Mouse (Mus musculus): Measurements from ENCODE around the gene Ackr3.

Gene Ackr3

DNA sequence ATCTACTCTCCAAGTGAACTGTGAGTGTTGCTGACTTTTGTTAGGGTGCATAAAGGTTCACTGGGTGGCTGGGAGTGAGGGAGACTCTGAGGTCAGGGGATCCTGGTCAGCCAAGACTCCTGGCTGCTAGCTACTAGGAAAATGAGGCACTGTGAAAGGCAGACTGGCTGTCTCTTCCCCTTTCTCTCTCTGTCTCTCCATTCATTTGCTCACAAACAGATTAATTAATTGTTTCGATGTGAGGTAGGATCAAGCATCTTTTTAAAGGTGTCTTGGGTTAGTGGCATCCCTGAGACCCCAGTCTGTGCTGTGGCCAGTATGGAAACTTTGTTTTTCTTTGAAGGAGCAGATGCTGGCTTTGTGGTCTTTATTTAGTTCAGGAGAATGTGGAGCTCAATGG, 1.0 kb downstream of the Ackr3 start:
- DNase-seq (ENCODE audit: low read depth) = no peak

DNA sequence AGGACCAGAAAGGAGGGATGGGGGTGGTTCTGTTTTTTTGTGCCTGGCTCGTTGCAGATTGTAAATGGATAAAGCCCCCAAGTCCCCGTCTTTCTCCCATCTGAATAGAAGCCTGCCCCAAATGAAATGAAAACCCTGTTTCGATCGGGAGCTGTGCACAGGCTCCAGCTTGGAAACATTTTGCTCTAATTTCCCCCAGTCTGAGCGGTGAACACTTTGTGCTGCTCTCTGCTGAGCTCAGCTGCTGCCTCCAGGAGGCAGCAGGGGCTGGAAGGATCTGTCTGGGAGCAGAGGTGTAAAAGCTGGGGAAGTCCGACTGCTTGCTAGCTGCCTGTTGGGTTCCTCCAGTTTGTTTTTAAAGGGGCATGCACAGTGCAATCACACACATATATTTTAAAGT, 1.4 kb downstream of the Ackr3 start:
- no peak for DNase-seq (ENCODE audit: low read depth)

DNA sequence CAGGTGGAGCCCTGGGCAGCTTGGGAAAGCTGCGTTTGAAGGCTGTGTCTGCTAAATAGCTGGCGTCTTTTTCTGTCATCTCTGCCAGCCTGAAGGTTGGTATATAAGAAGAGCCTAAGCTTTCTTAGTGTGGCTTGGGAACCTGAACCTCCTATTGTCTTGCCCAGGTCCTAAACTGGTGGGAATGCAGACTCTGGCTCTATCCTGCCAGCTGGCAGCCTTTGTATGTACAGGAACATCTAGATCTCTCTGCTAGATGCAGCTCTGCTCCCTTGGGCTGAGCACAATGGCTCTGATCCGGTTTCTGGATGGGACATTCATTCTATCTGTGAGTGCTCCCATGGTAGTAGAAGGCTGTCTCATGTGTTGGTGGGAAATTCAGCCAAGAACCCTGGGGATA, 2.9 kb downstream of the Ackr3 start:
- DNase-seq (ENCODE audit: low read depth) = no peak

GRCm38 (mm10) chr1:90207279-90207678, 3.5 kb downstream of the Ackr3 start:
- DNase-seq (ENCODE audit: low read depth) = no peak

DNA sequence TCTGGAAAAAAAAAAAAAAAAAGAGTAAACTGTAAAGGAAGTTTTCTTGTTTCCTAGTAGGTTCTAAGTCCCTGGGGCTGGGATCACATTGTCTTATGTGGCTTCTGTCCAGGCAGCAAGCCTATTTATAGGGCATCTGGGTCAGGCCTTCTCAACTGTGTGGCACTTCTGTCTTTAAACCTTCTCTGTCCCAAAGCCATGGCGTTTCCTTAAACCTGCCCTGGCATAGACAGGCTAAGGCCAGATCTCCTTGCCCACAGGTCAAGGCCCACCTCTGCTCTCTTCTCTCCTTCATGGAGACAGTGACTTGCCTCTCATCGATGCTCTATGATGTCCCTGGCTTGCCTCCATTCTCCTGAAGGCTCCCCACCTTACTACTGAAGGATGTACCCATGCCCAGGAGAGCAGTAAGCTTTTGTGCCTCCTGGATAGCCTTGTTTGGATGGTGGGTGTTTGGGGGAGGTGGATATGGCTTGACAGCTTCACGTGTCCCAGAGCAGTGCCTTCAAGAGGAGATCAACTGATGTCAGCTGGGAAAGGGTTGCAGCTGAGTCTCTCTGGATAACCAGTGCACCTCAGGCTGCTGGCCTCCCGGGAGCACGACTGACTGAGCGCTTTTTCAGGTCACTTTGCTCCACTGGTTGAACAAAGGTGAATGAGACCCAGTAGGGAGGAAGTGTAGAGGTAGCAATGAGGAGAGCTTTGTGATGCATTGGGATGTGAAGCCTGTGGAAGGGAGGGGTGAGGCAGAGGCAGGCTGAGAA, 4.1 kb downstream of the Ackr3 start:
- no peak for DNase-seq (ENCODE audit: low read depth)

DNA sequence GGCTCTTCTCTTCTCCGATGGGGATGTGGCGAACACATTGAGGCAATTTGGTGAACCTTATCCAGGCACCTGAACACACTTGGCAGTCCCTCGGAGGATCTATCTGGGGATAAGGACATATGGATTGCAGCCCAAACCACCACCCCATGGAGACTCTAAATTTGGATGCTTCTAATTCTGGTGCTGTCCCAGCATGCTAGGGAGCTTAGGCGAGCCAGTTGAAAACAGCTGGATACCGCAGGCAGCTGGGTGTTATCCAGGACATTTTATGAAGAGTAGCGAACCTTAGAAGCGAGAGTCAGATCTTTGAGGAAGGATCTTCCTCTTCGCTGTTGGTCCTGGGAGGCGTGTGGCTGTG, 4.7 kb downstream of the Ackr3 start:
- no peak for DNase-seq (ENCODE audit: low read depth)

DNA sequence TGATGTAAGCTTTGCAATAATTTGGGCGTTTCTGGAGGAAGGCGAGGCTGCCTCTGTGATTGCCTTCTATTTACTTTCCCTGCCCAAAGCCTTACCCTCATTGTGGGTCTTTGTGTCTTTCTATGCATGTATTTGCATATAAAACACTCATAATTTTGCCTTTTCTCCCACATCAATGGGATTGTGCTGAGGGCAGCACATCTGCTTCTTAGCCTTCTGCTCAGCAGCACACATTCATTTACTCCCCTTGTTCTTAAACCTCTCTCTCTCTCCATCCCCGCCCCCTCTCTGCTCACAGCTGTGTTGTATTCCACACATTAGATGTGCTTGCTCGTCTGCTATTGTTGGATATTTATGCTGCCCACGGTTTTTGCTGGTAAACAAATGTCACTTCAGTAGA, 5.3 kb downstream of the Ackr3 start:
- no peak for DNase-seq (ENCODE audit: low read depth)

DNA sequence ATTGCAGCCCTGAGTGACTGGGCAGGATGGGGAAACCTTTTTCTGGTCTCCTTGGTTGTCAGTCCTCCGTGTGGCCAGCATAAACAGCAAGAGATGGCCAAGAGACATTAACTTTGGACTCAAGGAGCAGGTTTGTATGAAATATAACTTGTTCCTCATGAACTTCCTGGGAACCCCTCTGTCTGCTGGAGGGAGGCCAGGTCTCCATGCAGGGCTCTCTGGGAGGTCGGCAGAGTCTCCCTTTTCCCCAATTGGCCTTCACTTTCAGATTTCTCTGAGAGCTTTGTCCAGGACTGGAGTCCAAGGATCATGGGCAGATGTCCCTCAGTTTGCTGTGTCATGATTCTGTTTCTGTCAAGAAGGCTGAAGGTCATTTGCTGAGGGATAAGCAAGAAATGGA, 6.0 kb downstream of the Ackr3 start:
- DNase-seq (ENCODE audit: low read depth) = no peak

- DNase-seq (ENCODE audit: low read depth) = no peak
Measured at GRCm38 (mm10) chr1:90210346-90210745, 6.6 kb downstream of the Ackr3 start.

DNA sequence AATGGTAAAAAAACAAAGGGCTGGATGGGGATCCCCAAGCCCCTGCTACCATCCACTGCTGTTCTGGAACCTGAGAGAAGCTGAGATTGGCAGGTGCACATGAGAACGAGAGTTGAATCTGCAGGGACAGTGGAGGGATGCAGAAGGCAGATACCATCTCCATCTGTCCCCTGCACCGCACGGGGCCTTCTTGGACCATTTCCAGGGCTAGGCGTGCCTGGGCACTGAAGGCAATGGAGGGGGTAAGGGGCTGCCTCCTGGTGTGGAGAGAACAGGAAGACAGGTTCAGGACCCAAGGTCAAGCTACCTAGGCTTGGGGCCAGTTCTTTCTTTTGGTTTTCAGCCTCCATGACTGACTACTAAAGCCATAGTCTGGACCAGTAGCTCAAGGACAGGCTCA, 7.0 kb downstream of the Ackr3 start:
- DNase-seq (ENCODE audit: low read depth) = no peak

GRCm38 (mm10) chr1:90212376-90212775, 8.6 kb downstream of the Ackr3 start:
- no peak for DNase-seq (ENCODE audit: low read depth)

DNA sequence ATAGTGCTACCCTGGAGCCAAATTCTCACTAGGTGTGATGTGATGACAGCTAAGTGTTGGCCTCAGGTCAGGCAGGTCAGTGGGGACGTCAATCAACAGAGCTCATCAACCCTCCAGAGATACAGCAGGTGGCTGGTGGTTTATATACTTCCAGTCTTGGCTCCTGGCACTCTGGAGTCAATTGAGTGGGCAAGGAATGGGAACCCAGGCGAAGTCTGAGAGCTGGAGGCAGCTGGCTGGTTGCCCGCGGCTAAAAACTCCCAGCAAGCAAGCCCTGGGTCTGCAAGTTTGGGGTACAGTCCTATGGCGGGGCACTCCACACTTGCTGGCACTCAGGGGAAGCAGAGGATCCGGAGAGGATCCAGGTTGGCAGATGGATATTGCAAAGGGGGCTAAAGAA, 9.1 kb downstream of the Ackr3 start:
- DNase-seq (ENCODE audit: low read depth) = no peak

DNA sequence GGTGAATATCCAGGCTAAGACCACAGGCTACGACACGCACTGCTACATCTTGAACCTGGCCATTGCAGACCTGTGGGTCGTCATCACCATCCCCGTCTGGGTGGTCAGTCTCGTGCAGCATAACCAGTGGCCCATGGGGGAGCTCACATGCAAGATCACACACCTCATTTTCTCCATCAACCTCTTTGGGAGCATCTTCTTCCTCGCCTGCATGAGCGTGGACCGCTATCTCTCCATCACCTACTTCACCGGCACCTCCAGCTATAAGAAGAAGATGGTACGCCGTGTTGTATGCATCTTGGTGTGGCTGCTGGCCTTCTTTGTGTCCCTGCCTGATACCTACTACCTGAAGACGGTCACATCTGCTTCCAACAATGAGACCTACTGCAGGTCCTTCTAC, 10.2 kb downstream of the Ackr3 start:
- no peak for DNase-seq (ENCODE audit: low read depth)

GRCm38 (mm10) chr1:90214926-90215325, 11.1 kb downstream of the Ackr3 start:
- no peak for DNase-seq (ENCODE audit: low read depth)

DNA sequence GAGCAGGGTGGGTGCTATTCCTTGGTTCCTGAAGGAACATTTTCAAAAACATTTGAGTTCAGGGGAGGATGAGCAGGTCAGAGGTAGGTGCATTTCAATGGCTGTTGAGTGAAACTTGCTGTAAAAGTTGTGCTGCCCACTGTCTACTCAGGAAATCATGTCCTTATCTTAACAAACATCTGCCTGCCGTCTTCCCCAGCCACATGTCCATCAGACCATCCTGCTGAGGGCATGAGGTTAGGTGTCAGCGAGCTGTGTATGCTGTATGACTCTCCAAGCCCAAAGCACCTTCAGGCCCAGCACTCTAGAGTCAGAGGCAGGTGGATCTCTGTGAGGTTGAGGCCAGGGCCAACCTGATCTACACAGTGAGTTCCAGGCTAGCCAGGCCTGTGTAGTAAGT, 12.1 kb downstream of the Ackr3 start:
- DNase-seq (ENCODE audit: low read depth) = no peak

GRCm38 (mm10) chr1:90216395-90216794, 12.6 kb downstream of the Ackr3 start:
- no peak for DNase-seq (ENCODE audit: low read depth)

DNA sequence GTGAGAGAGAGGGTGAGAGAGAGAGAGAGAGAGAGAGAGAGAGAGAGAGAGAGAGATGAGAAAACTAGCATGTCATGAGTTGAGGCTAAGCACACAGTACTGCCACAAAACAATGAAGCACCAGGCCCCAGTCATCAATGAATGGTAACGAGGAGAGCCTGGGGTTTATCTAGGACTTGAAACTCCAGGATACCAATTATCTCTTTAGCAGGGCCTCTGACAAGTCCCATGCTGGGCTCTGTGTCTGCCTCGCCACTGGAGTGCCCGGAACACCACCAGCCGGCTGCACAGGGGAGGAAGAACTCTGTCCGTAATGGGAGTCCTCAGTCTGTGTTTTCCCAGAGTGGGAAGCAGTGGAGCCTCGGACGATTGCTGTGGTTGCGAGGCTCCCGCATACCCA, 16.5 kb downstream of the Ackr3 start:
- DNase-seq (ENCODE audit: low read depth) = no peak

- DNase-seq (ENCODE audit: low read depth) = no peak
Measured at GRCm38 (mm10) chr1:90220844-90221243, 17.1 kb downstream of the Ackr3 start.

DNA sequence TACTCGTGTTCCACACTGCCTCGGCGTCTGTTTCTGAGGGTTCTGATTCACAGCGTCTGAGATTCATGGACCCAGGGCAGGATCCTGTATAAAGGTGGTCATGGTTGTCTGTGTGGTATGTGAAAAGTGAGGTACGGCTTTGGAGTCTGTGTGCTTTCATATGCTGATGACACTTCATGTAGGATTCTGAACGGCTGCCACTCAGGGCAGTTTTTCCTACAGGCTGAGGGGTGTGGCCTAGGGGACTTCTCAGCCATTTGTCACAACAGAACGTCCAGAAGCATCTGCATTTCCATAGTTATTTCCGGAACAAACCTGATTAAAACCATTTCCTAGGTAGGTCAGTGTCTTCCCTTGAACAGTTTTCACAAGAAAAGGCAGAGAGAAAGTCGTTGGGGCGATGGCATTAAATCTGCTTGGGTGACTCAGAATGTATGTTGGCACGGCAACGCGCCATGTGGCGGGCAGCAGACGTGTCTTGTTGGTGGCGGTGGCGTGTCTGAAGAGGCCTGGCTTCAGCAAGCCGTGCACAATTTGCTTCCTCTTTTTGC, 18.1 kb downstream of the Ackr3 start:
- DNase-seq (ENCODE audit: low read depth) = no peak

DNA sequence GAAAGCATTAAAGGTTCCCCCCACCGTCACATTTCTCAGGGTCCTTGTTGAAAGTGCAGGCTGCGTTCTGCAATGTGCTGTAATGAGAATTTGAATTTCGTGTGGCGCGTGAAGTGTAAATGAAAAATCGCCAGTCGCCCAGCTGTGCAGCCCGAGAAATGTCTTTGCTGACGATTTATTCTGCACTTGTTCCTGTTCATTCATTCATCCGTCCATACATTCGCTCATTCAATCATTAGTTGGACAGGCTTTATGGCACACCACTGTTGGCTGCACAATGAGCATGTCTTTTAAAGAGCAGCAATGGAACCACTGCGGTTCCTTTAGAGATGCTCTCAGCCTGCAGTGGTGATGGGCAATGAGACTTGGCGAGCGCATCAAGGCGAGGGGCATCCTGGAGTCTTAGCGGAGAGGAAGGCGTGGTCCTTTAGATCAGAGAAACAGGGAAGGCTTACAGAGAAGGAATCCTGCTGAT, 18.7 kb downstream of the Ackr3 start:
- DNase-seq (ENCODE audit: low read depth) = no peak

DNA sequence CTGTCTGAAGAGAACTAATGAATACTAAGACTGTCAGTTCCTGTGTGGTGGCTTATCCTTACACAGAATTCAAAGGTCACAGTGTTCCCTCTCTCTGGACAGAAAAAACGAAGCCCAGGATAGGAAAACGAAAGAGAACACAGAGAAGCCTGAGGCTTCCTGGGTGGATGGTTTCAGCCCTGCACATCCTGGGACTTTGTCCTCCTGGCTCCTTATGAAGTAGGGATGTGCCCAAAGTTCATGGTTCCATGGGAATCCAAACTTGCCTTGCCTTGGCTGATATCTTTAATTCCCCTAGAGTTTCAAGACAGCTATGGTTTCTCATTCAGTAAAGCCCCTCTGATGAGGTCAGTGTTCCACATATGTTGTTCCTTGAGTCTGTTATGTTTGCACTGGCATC, 19.2 kb downstream of the Ackr3 start:
- DNase-seq (ENCODE audit: low read depth) = no peak

DNA sequence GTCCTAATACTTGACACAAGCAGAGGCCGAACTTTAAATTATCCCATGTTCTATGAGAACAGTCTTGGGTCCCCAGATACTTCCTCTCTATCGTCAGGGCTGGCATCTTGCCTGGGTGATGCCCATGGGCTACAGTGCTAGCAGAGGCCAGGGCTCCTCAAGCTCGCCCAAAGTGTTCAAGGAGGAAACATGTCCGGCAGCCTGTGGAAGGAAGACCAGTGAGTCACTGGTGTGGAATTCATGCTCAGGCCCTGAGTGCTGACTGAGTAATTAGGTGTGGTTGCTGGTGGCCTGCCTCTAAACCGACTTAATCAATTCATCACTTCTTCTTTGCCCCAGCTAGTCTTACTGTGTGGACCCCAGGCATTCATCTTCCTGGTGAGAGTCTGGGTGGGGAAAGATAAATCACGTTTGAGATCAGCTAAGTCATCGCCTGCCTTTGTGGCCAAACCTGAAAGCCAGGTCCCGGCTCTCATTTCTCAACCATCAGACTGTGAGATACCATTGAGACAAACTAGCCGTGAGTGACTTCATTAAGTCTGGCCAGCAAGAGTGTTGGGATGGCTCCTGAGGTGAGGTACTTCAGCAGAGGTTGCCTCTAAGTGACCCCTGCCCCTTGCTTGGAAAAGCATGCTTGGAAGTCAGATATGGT, 21.9 kb downstream of the Ackr3 start:
- DNase-seq (ENCODE audit: low read depth) = no peak

- no peak for DNase-seq (ENCODE audit: low read depth)
Measured at GRCm38 (mm10) chr1:90227684-90228322, 24.0 kb downstream of the Ackr3 start.

Data from induced T-regulatory cell, adult 2 months (primary cell).